Mouse (Mus musculus): ENCODE measurements around the gene Gpr4. TPM values are rescaled to one million over a fixed set of nuclear protein-coding genes. Genes with fewer than 3 reads are reported as not detected.

The Gpr4 gene
- total and polyA plus RNA-seq, 3 experiments: 0.15 to 0.19 TPM; not detected in 1

DNA sequence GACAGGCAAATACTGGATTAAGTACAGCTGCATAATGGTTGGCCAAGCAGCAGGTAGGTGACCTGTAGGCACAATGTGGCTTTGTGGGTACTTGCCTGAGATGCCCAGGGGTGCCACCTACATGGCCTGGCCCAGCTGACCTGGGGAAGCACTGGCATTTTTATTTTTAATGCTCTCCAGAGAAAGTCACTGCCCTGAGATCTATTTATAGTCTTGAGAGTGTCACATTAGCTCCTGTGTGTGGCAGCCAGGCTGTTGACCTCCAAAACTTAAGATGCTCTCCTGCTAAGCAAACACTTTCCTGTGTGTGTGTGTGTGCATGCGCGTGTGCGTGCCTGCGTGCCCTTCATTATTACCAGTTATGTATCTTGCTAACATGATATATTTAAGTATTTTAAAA, 26.0 kb downstream of the Gpr4 start:
- H3K27me3 ChIP-seq (ENCODE audit: control insufficient read depth in 1 of 2, insufficient read depth in 2 of 2, low read length in 2 of 2): no peaks in the 10 kb centered on the region
- H3K4me3 ChIP-seq (ENCODE audit: control insufficient read depth in 1 of 2, insufficient read depth in 1 of 2, low read depth in 2 of 2, low read length in 2 of 2): no peak overlapping the region
- TF ChIP-seq JUND (IDR thresholded peaks at IDR 0.05; ENCODE audit: low read depth, low read length) (no peak), RAD21 (IDR thresholded peaks at IDR 0.05; ENCODE audit: low read depth, low read length) (no peak), MEF2A (IDR thresholded peaks at IDR 0.05; ENCODE audit: extremely low read depth, insufficient replicate concordance, low read depth, low read length, poor library complexity, severe bottlenecking) (no peak)
- peaks cover 0 to 8% of the 10 kb centered on the region in 2 experiments; a peak in 3 of 4 replicates for H3K36me3 ChIP-seq (ENCODE audit: control insufficient read depth in 1 of 2, insufficient read depth in 2 of 2, low read length in 2 of 2)
- H3K79me2 ChIP-seq (ENCODE audit: control insufficient read depth, insufficient read depth, low read length, poor library complexity): peaks cover 24% of the 10 kb centered on the region
- no peak overlapping the region for H3K27ac ChIP-seq (ENCODE audit: control insufficient read depth, low read depth, low read length)
- no peak overlapping the region for H3K9ac ChIP-seq (ENCODE audit: control insufficient read depth, low read depth, low read length, poor library complexity, severe bottlenecking)
- DNase-seq (ENCODE audit: low read depth, low spot score): no peak
- H3K4me1 ChIP-seq (ENCODE audit: control insufficient read depth in 1 of 2, insufficient read depth in 2 of 2, low read length in 2 of 2): peaks cover 4 to 16% of the 10 kb centered on the region in 2 experiments; a peak in 3 of 4 replicates
- no peaks in the 10 kb centered on the region for H3K9me3 ChIP-seq (replicated peaks; ENCODE audit: insufficient read depth, low read length)

DNA sequence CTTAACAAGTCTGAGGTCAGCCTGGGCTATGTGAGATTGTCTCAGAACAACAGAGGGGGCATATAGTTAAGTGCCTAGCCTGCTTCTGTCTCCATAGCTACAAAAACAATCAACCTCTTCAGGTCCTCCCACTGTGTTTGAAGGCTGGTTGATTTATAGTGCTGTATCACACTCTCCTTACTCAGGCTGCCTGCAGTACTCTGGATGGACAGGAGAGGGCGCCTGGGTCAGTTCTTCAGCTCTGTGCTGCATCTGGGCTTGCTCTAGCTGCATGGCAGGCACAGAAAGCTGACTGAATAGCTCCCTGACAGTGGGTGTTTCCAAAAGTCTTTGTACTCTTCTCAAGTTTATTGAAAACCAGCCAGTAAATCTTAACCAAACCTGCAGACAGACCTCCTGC, 27.1 kb downstream of the Gpr4 start:
- TF ChIP-seq RAD21 (IDR thresholded peaks at IDR 0.05; ENCODE audit: low read depth, low read length) (peak; percentile 76), MYB (IDR thresholded peaks at IDR 0.05; ENCODE audit: low read depth, low read length) (no peak), POLR2A (IDR thresholded peaks at IDR 0.05; ENCODE audit: control insufficient read depth in 1 of 2, insufficient read depth in 1 of 2, low read depth in 1 of 2, low read length in 2 of 2, poor library complexity in 1 of 2) (no peak), MAX (IDR thresholded peaks at IDR 0.05; ENCODE audit: low read length) (no peak), MYC (IDR thresholded peaks at IDR 0.05; ENCODE audit: low read depth, low read length) (0 out of 2 replicates have a peak, but pooled peaks have one; percentile 38), E2F4 (IDR thresholded peaks at IDR 0.05; ENCODE audit: borderline replicate concordance, low read depth, low read length) (no peak), MEF2A (IDR thresholded peaks at IDR 0.05; ENCODE audit: extremely low read depth, insufficient replicate concordance, low read depth, low read length, poor library complexity, severe bottlenecking) (no peak), ZNF384 (IDR thresholded peaks at IDR 0.05; ENCODE audit: low read depth, low read length) (no peak), SMC3 (IDR thresholded peaks at IDR 0.05; ENCODE audit: low read depth, low read length) (peak; percentile 98), KAT2A (conservative IDR thresholded peaks at IDR 0.05; ENCODE audit: low read depth, low read length) (no peak), NRF1 (IDR thresholded peaks at IDR 0.05; ENCODE audit: insufficient read depth, low read depth, low read length, poor library complexity, severe bottlenecking) (no peak), CHD1 (IDR thresholded peaks at IDR 0.05; ENCODE audit: low read depth, low read length) (no peak), TCF12 (IDR thresholded peaks at IDR 0.05; ENCODE audit: low read depth, low read length) (no peak), HCFC1 (IDR thresholded peaks at IDR 0.05; ENCODE audit: low read depth, low read length) (no peak), MXI1 (IDR thresholded peaks at IDR 0.05; ENCODE audit: low read depth, low read length) (peak; percentile 68; the same call in 1 of the 2 replicates), ELF1 (IDR thresholded peaks at IDR 0.05; ENCODE audit: low read depth, low read length) (no peak), TBP (IDR thresholded peaks at IDR 0.05; ENCODE audit: low read depth, low read length) (no peak), NELFE (IDR thresholded peaks at IDR 0.05; ENCODE audit: low read depth, low read length) (no peak), USF2 (IDR thresholded peaks at IDR 0.05; ENCODE audit: borderline replicate concordance in 1 of 2, insufficient read depth in 1 of 2, low read depth in 1 of 2, low read length in 2 of 2) (no peak), MAZ (IDR thresholded peaks at IDR 0.05; ENCODE audit: low read depth, low read length) (no peak), ZMIZ1 (IDR thresholded peaks at IDR 0.05; ENCODE audit: low read depth, low read length) (no peak), CTCF (IDR thresholded peaks at IDR 0.05 in 2 of 3, conservative IDR thresholded peaks at IDR 0.05 in 1 of 3; ENCODE audit: control insufficient read depth in 1 of 3, insufficient read depth in 1 of 3, low read depth in 2 of 3, low read length in 3 of 3, poor library complexity in 1 of 3, severe bottlenecking in 1 of 3) (peak; percentile 92 to 100 (median 97)), ZC3H11A (IDR thresholded peaks at IDR 0.05; ENCODE audit: low read depth, low read length) (peak; percentile 89), SIN3A (IDR thresholded peaks at IDR 0.05; ENCODE audit: low read length) (peak; percentile 76), TAL1 (IDR thresholded peaks at IDR 0.05; ENCODE audit: low read length) (no peak)
- Histone ChIP-seq H3K9me3 (replicated peaks; ENCODE audit: insufficient read depth, low read length) (no peaks in the 10 kb centered on the region), H3K27me3 (ENCODE audit: control insufficient read depth in 1 of 2, insufficient read depth in 2 of 2, low read length in 2 of 2) (no peaks in the 10 kb centered on the region), H3K9ac (ENCODE audit: control insufficient read depth, low read depth, low read length, poor library complexity, severe bottlenecking) (no peak overlapping the region), H3K27ac (ENCODE audit: control insufficient read depth, low read depth, low read length) (peak overlapping the region; percentile 32), H3K79me2 (ENCODE audit: control insufficient read depth, insufficient read depth, low read length, poor library complexity) (peaks cover 20% of the 10 kb centered on the region), H3K4me1 (ENCODE audit: control insufficient read depth in 1 of 2, insufficient read depth in 2 of 2, low read length in 2 of 2) (peaks cover 4 to 16% of the 10 kb centered on the region in 2 experiments; a peak in 3 of 4 replicates), H3K36me3 (ENCODE audit: control insufficient read depth in 1 of 2, insufficient read depth in 2 of 2, low read length in 2 of 2) (peaks cover 0 to 8% of the 10 kb centered on the region in 2 experiments; a peak in 3 of 4 replicates), H3K4me3 (ENCODE audit: control insufficient read depth in 1 of 2, insufficient read depth in 1 of 2, low read depth in 2 of 2, low read length in 2 of 2) (no peak overlapping the region)
- peak; percentile 91 for DNase-seq (ENCODE audit: low read depth, low spot score)
